Mouse (Mus musculus): ENCODE data around the gene Olfr1358. TPM values are rescaled to one million over a fixed set of nuclear protein-coding genes. Genes with fewer than 3 reads are reported as not detected.
"Not testable (repeated sequence)": the region's sequence is repeated elsewhere in the genome, so short reads cannot be mapped to it uniquely, and the experiment has no call there.

Olfr1358 gene
- not detected for total RNA-seq (2022)

- DNase-seq (ENCODE audit: low spot score in 2 of 2) = no peak
Measured at GRCm38 (mm10) chr10:78517128-78517527, at the start of gene Olfr1358. Olfr1358 (plus strand) TSS chr10:78517428.

GRCm38 (mm10) chr10:78467761-78468310 lies 49.4 kb upstream of the Olfr1358 start:
- DNase-seq (ENCODE audit: low spot score in 2 of 2) = no peak

GRCm38 (mm10) chr10:78470582-78471313 lies 46.5 kb upstream of the Olfr1358 start:
- DNase-seq (ENCODE audit: low spot score in 2 of 2) = no peak

GRCm38 (mm10) chr10:78472046-78472445 lies 45.2 kb upstream of the Olfr1358 start:
- DNase-seq (ENCODE audit: low spot score in 2 of 2) = no peak

GRCm38 (mm10) chr10:78473434-78473833 lies 43.8 kb upstream of the Olfr1358 start:
- DNase-seq (ENCODE audit: low spot score in 2 of 2) = no peak

- no peak for DNase-seq (ENCODE audit: low spot score in 2 of 2)
Measured at GRCm38 (mm10) chr10:78474759-78475158, 42.5 kb upstream of the Olfr1358 start.

- no peak for DNase-seq (ENCODE audit: low spot score in 2 of 2)
Measured at GRCm38 (mm10) chr10:78476821-78477220, 40.4 kb upstream of the Olfr1358 start.

- no peak for DNase-seq (ENCODE audit: low spot score in 2 of 2)
Measured at GRCm38 (mm10) chr10:78480954-78481927, 36.0 kb upstream of the Olfr1358 start.

- DNase-seq (ENCODE audit: low spot score in 2 of 2) = no peak
Measured at GRCm38 (mm10) chr10:78481928-78482499, 35.2 kb upstream of the Olfr1358 start.

GRCm38 (mm10) chr10:78485369-78485768 lies 31.9 kb upstream of the Olfr1358 start:
- DNase-seq (ENCODE audit: low spot score in 2 of 2) = not testable (repeated sequence)

GRCm38 (mm10) chr10:78486871-78487270 lies 30.4 kb upstream of the Olfr1358 start:
- no peak for DNase-seq (ENCODE audit: low spot score in 2 of 2)

- DNase-seq (ENCODE audit: low spot score in 2 of 2) = peak; percentile 70 to 85
Measured at GRCm38 (mm10) chr10:78487431-78488086, 29.7 kb upstream of the Olfr1358 start.

GRCm38 (mm10) chr10:78502986-78503733 lies 14.1 kb upstream of the Olfr1358 start:
- no peak for DNase-seq (ENCODE audit: low spot score in 2 of 2)

- no peak for DNase-seq (ENCODE audit: low spot score in 2 of 2)
Measured at GRCm38 (mm10) chr10:78519792-78520191, 2.6 kb downstream of the Olfr1358 start.

- DNase-seq (ENCODE audit: low spot score in 2 of 2) = no peak
Measured at GRCm38 (mm10) chr10:78520260-78521005, 3.2 kb downstream of the Olfr1358 start.

GRCm38 (mm10) chr10:78525071-78525470 lies 7.8 kb downstream of the Olfr1358 start:
- DNase-seq (ENCODE audit: low spot score in 2 of 2) = not testable (repeated sequence)

- no peak for DNase-seq (ENCODE audit: low spot score in 2 of 2)
Measured at GRCm38 (mm10) chr10:78525511-78525910, 8.3 kb downstream of the Olfr1358 start.

- DNase-seq (ENCODE audit: low spot score in 2 of 2) = peak in 1 of 2 experiments; percentile 4
Measured at GRCm38 (mm10) chr10:78540943-78541342, 23.7 kb downstream of the Olfr1358 start.

GRCm38 (mm10) chr10:78565070-78565469 lies 47.8 kb downstream of the Olfr1358 start:
- DNase-seq (ENCODE audit: low spot score in 2 of 2) = no peak

Data from layer of hippocampus, adult 8-10 months (tissue).